Mouse (Mus musculus) hindbrain, embryonic 11.5 days (tissue): Measurements from ENCODE around the gene Ptprn. TPM values are rescaled to one million over a fixed set of nuclear protein-coding genes. Genes with fewer than 3 reads are reported as not detected.
A peak's percentile ranks its signal among the peaks of the same experiment; 100 is the strongest.

ENCODE experiments used
- ATAC-seq: fragments of 200-750 bp; cut with Nextera tagmentation; 2 replicates; pipeline ENCODE4 v1.8.0; 2017; ENCODE audit warnings: mild to moderate bottlenecking, moderate TSS enrichment, moderate library complexity; ENCODE audit not compliant: low FRiP score
- DNase-seq: peaks from one replicate; pipeline ENCODE4 v3.0.0-alpha.2; 2015; ENCODE audit warnings: low spot score
- H3K27ac ChIP-seq: fragments of 300-500 bp; sonication (generic); 2 replicates; pipeline ENCODE4 v1.5.1; 2014; ENCODE audit warnings: mild to moderate bottlenecking, low read depth, low read length
- H3K27me3 ChIP-seq: fragments of 300-500 bp; sonication (generic); 2 replicates; pipeline ENCODE4 v1.6.1; 2014; ENCODE audit warnings: mild to moderate bottlenecking, low read length, moderate library complexity, mixed read lengths; ENCODE audit not compliant: control insufficient read depth, insufficient read depth
- H3K36me3 ChIP-seq: fragments of 300-500 bp; sonication (generic); 2 replicates; pipeline ENCODE4 v1.6.1; 2014; ENCODE audit warnings: mild to moderate bottlenecking, low read length, moderate library complexity, mixed read lengths; ENCODE audit not compliant: control insufficient read depth, insufficient read depth
- H3K4me1 ChIP-seq: fragments of 300-500 bp; sonication (generic); replicated peaks from 2 replicates; pipeline ENCODE4 v1.6.1; 2014; ENCODE audit warnings: low read length, mixed read lengths; ENCODE audit not compliant: control insufficient read depth, insufficient read depth
- H3K4me2 ChIP-seq: fragments of 300-500 bp; sonication (generic); replicated peaks from 2 replicates; pipeline ENCODE4 v1.6.1; 2014; ENCODE audit warnings: mild to moderate bottlenecking, low read depth, low read length
- H3K4me3 ChIP-seq: fragments of 300-500 bp; sonication (generic); 2 replicates; pipeline ENCODE4 v1.5.1; 2014; ENCODE audit warnings: low read depth, low read length
- H3K9ac ChIP-seq: fragments of 300-500 bp; sonication (generic); 2 replicates; pipeline ENCODE4 v1.6.1; 2014; ENCODE audit warnings: low read depth, low read length
- H3K9me3 ChIP-seq: fragments of 300-500 bp; sonication (generic); 2 replicates; pipeline ENCODE4 v1.6.1; 2016; ENCODE audit warnings: low read length; ENCODE audit not compliant: control insufficient read depth
- WGBS: fragments of 180-500 bp; shearing (Covaris S2); extraction: QIAGEN DNeasy Blood & Tissue Kit; methylation state at CpG from one replicate; pipeline ENCODE4 v1.1.7; 2014; 5-methylcytosine and 5-hydroxymethylcytosine counted together
- polyA plus RNA-seq: library from polyadenylated mRNA; unstranded; fragments of >200 nt; fragmentation: Nextera tagmentation; extraction: Ambion mirVana; gene quantifications from 2 replicates; pipeline ENCODE4 v1.2.1, GENCODE M21; 2014

Gene Ptprn
- polyA plus RNA-seq, 1 experiment from 2014 or later: 6.0 TPM

- WGBS: 74% methylated on average over 10 of the region's 10 CpGs
- Histone ChIP-seq H3K9ac (peak overlapping the region; percentile 27; the same call in 1 of the 2 replicates), H3K4me2 (no peak overlapping the region), H3K27ac (no peak overlapping the region), H3K4me3 (no peak overlapping the region), H3K9me3 (no peaks in the 10 kb centered on the region), H3K36me3 (no peaks in the 10 kb centered on the region), H3K4me1 (0 out of 2 replicates have a peak, but pooled peaks cover 2% of the 10 kb centered on the region), H3K27me3 (peaks cover 4% of the 10 kb centered on the region; the same call in 1 of the 2 replicates)
- ATAC-seq (no peak), DNase-seq (no peak)
Measured at GRCm38 (mm10) chr1:75255516-75256046, 8.7 kb downstream of the Ptprn start.

DNA sequence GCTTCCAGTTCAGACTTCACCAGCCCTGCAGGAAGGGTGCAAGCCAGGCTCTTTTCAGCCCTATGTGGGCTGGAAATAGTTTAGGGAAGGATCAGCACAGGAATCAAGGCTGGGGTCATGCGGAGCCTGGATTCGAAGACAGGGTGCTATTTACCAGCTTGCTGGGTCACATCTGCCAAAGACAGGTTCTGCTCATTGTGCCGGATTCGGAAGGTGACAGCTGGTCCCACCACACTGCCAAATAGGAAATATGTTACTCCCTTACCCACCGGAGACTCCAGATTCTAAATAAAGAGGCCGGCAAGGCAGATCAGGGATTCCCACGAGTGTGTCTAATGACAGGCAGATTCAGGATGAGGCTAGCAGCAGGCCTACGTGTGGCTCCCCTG is 9.7 kb downstream of the Ptprn start:
- WGBS: 71% methylated on average over 8 of the region's 8 CpGs
- Histone ChIP-seq H3K27ac (no peak overlapping the region; the same call in 1 of the 2 replicates), H3K4me2 (no peak overlapping the region), H3K4me1 (0 out of 2 replicates have a peak, but pooled peaks cover 2% of the 10 kb centered on the region), H3K9ac (no peak overlapping the region), H3K27me3 (peaks cover 4% of the 10 kb centered on the region; the same call in 1 of the 2 replicates), H3K36me3 (no peaks in the 10 kb centered on the region), H3K9me3 (no peaks in the 10 kb centered on the region), H3K4me3 (no peak overlapping the region)
- DNase-seq (no peak), ATAC-seq (no peak)

DNA sequence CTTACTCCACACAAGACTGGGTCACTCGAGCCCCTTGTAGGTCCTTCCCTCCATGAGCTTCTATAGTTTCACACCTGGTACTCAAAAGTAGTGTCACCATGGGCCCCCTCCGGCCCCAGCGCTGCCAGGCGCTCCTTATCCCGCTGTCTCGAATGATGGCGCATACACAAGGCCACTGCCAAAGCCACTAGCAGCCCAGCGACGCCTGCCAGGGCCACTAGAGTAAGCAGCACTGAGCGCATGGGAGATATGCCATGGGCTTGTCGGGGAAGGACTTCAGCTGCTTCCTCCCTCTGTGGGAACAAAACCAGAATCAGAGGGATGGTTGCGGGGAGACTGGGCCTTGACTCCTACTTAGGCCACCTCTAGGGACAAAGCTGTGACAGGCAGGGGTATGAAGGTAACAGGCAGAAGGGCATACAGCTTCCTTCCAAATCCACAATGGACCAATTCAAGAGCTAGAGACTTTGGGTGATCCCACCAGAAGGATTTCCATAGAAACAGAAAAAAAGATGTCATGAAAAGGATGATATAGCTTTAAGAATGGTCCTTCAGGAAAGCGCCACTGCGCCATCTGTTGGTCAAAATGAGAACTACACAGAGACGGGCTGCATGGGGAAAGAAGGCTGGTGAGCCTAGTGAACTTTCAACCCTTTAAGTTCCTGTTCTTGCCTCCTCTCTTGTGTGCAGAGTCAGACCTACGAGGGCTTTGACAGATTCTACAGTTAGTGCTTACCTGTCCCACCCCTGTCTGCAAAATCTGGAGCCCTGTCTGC is 10.3 kb downstream of the Ptprn start:
- Histone ChIP-seq H3K36me3 (no peaks in the 10 kb centered on the region), H3K27me3 (peaks cover 4% of the 10 kb centered on the region; the same call in 1 of the 2 replicates), H3K9ac (no peak overlapping the region), H3K4me2 (no peak overlapping the region), H3K9me3 (no peaks in the 10 kb centered on the region), H3K4me1 (0 out of 2 replicates have a peak, but pooled peaks cover 2% of the 10 kb centered on the region), H3K4me3 (no peak overlapping the region), H3K27ac (no peak overlapping the region; the same call in 1 of the 2 replicates)
- DNase-seq (peak; percentile 91), ATAC-seq (no peak)
- 65% methylated on average over 16 of the region's 16 CpGs for WGBS

- no peak overlapping the region for H3K9ac ChIP-seq
- no peaks in the 10 kb centered on the region for H3K36me3 ChIP-seq
- DNase-seq: no peak
- WGBS: 74% methylated on average over 16 of the region's 16 CpGs
- no peak overlapping the region for H3K4me3 ChIP-seq
- H3K27me3 ChIP-seq: peaks cover 4% of the 10 kb centered on the region; the same call in 1 of the 2 replicates
- ATAC-seq: no peak
- H3K4me1 ChIP-seq: 0 out of 2 replicates have a peak, but pooled peaks cover 2% of the 10 kb centered on the region
- no peak overlapping the region for H3K27ac ChIP-seq
- H3K9me3 ChIP-seq: no peaks in the 10 kb centered on the region
- H3K4me2 ChIP-seq: no peak overlapping the region
Measured at GRCm38 (mm10) chr1:75253029-75253428, 11.3 kb downstream of the Ptprn start.

DNA sequence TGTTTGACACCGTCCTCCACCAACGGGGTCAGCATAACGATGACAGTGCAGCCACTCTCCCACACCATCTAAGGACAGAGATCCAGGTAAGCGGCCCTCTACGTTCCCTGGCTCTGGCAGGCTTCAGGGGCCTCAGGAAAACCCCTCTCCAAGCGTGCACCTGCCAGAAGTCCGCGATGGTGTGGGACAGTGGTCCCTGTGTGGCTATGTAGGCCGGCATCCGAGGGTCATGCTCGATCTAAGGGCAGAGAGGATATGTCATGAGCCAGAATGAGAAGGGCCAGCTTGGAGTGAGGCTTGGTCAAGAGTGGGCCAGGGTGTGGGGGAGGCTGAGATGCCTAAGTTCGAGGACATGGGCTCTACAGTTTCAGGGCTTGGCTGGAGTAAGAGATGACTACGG is 12.0 kb downstream of the Ptprn start:
- Histone ChIP-seq H3K9ac (no peak overlapping the region), H3K27ac (no peak overlapping the region), H3K9me3 (no peaks in the 10 kb centered on the region), H3K4me2 (no peak overlapping the region), H3K27me3 (peaks cover 4% of the 10 kb centered on the region; the same call in 1 of the 2 replicates), H3K4me3 (no peak overlapping the region), H3K4me1 (0 out of 2 replicates have a peak, but pooled peaks cover 2% of the 10 kb centered on the region), H3K36me3 (no peaks in the 10 kb centered on the region)
- 67% methylated on average over 13 of the region's 13 CpGs for WGBS
- ATAC-seq (no peak), DNase-seq (no peak)

GRCm38 (mm10) chr1:75251112-75251970 is 13.0 kb downstream of the Ptprn start:
- peak overlapping the region; percentile 2; the same call in 1 of the 2 replicates for H3K4me3 ChIP-seq
- H3K4me2 ChIP-seq: peak overlapping the region; percentile 38
- no peak overlapping the region for H3K27ac ChIP-seq
- 2% methylated on average over 21 of the region's 22 CpGs for WGBS
- ATAC-seq (peak; percentile 39; the same call in 1 of the 2 replicates), DNase-seq (peak; percentile 79)
- H3K27me3 ChIP-seq: peaks cover 4% of the 10 kb centered on the region; the same call in 1 of the 2 replicates
- 0 out of 2 replicates have a peak, but pooled peaks cover 2% of the 10 kb centered on the region for H3K4me1 ChIP-seq
- H3K9ac ChIP-seq: 0 out of 2 replicates have a peak overlapping the region, but pooled peaks have one; percentile 24
- H3K9me3 ChIP-seq: no peaks in the 10 kb centered on the region
- no peaks in the 10 kb centered on the region for H3K36me3 ChIP-seq

- DNase-seq (no peak), ATAC-seq (no peak)
- H3K9me3 ChIP-seq: no peaks in the 10 kb centered on the region
- H3K4me2 ChIP-seq: no peak overlapping the region
- WGBS: 67% methylated on average over 3 of the region's 3 CpGs
- H3K4me1 ChIP-seq: 0 out of 2 replicates have a peak, but pooled peaks cover 2% of the 10 kb centered on the region
- no peak overlapping the region for H3K27ac ChIP-seq
- no peak overlapping the region for H3K4me3 ChIP-seq
- H3K36me3 ChIP-seq: no peaks in the 10 kb centered on the region
- no peak overlapping the region for H3K9ac ChIP-seq
- peaks cover 4% of the 10 kb centered on the region; the same call in 1 of the 2 replicates for H3K27me3 ChIP-seq
Measured at GRCm38 (mm10) chr1:75250498-75250897, 13.8 kb downstream of the Ptprn start.
